Mouse (Mus musculus): ENCODE data around the gene 4930432M17Rik. TPM values are rescaled to one million over a fixed set of nuclear protein-coding genes. Genes with fewer than 3 reads are reported as not detected.

4930432M17Rik gene
- polyA plus RNA-seq, 1 experiment, result not detected

DNA sequence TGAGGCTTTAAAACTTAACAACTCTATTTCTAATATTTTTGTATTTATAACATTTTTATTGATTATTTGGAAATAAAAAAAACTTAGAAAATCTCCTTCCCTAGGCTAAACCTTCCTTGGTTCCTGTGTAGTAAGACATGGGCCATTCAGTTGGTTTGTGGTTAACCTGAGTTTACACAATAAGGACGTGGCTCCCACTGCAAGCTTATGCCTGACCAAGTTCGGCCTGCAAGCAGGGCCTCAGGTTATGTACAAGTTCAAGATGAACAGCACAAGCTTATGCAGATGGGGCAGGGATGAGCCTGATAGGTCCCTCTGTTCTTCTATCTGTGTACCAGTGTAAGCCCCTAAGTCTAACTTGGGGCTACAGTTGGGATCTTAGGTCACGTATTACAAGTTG is 19.1 kb downstream of the 4930432M17Rik start:
- Histone ChIP-seq H3K27ac (ENCODE audit: control insufficient read depth, insufficient read depth, low read depth, low read length, poor library complexity) (no peak overlapping the region), H3K4me3 (replicated peaks; ENCODE audit: control insufficient read depth, low read depth, low read length) (no peak overlapping the region), H3K4me1 (ENCODE audit: control insufficient read depth, insufficient read depth, low read length) (peaks cover 6% of the 10 kb centered on the region; the same call in 1 of the 2 replicates)
- WGBS, result 25% methylated on average over 3 of the region's 3 CpGs
- TF ChIP-seq POLR2A (IDR thresholded peaks at IDR 0.05; ENCODE audit: borderline replicate concordance, control insufficient read depth, low read depth, low read length) (no peak), CTCF (IDR thresholded peaks at IDR 0.05; ENCODE audit: control insufficient read depth, insufficient read depth, low read length) (no peak)

DNA sequence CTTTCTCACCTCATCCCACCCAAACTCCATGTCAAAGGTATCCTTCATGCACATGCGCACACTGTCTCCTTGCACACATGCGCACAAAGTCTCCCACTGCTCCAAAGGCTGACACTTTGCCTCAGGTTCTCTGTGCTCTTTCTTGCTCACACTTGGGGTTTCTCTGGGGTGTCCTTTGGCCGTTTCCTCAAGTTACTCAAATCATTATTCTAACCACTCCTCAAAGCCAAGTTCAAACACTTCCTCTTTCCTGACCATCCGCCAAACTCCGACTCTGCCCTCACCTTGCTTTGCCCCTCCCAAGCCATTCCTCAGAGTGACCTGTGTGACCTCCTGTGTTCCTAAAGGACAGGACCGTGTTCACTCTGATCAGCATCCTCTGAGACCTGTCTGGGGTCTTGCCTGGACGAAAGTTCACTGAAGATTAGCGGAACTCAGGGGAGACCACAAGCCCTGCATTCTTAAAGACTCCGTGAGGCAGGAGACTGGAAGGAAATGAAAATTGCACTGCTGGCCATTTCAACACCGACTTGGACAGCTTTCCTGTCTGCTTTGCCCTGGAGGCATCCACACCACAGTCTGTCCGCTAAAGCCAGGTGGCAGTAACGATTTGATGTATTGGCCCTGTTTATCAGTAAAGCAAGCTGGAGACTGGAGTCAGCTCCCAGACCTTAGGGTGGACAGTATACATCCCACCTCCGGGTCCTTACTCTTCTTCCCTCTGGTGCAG is 22.6 kb downstream of the 4930432M17Rik start:
- Histone ChIP-seq H3K27ac (ENCODE audit: control insufficient read depth, insufficient read depth, low read depth, low read length, poor library complexity) (peak overlapping the region; percentile 66), H3K4me3 (replicated peaks; ENCODE audit: control insufficient read depth, low read depth, low read length) (peak overlapping the region; percentile 42), H3K4me1 (ENCODE audit: control insufficient read depth, insufficient read depth, low read length) (peaks cover 9% of the 10 kb centered on the region; the same call in 1 of the 2 replicates)
- 15% methylated on average over 13 of the region's 13 CpGs for WGBS
- TF ChIP-seq POLR2A (IDR thresholded peaks at IDR 0.05; ENCODE audit: borderline replicate concordance, control insufficient read depth, low read depth, low read length) (no peak), CTCF (IDR thresholded peaks at IDR 0.05; ENCODE audit: control insufficient read depth, insufficient read depth, low read length) (no peak)

DNA sequence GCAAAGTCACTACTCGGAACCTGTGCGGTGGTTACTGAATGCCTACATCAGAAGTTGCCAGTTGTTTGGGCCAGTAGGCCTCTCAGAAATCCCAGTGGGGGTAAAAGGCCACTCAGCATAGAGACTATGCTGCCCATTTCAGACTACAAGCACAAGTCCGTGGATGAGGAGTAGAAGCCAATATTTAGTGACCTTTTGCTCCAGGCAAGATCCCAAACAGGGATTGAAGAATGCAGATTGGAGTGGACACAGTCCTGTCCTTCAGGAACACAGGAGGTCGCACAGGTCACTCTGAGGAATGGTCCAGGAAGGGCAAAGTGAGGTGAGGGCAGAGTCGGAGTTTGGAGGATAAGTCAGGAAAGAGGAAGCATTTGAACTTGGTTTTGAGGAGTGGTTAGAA is 23.2 kb downstream of the 4930432M17Rik start:
- Histone ChIP-seq H3K4me3 (replicated peaks; ENCODE audit: control insufficient read depth, low read depth, low read length) (no peak overlapping the region), H3K4me1 (ENCODE audit: control insufficient read depth, insufficient read depth, low read length) (peaks cover 9% of the 10 kb centered on the region; the same call in 1 of the 2 replicates), H3K27ac (ENCODE audit: control insufficient read depth, insufficient read depth, low read depth, low read length, poor library complexity) (peak overlapping the region; percentile 66)
- WGBS, result 35% methylated on average over 5 of the region's 5 CpGs
- TF ChIP-seq CTCF (IDR thresholded peaks at IDR 0.05; ENCODE audit: control insufficient read depth, insufficient read depth, low read length) (0 out of 2 replicates have a peak, but pooled peaks have one; percentile 4), POLR2A (IDR thresholded peaks at IDR 0.05; ENCODE audit: borderline replicate concordance, control insufficient read depth, low read depth, low read length) (no peak)

DNA sequence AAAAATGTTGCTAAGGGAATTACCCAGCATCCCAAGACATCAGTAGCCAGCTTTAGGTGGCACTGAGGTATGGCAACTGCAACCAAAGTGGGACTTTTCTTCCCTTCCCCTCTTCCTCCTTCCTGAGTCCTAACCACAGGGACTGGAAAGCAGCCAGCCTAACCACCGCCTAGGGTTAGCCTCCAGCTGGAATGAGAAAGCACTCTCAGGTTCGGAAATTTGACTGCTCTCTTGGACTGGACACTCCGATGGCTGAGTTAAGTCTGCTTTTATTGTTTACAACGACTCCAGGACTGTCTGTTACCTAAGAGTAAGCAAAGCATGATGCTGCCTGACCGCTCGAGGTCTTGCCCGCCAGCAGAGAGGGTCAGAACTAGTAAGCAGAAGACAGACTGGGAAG is 26.6 kb downstream of the 4930432M17Rik start:
- no peak overlapping the region for H3K27ac ChIP-seq (ENCODE audit: control insufficient read depth, insufficient read depth, low read depth, low read length, poor library complexity)
- H3K4me1 ChIP-seq (ENCODE audit: control insufficient read depth, insufficient read depth, low read length), result peaks cover 6% of the 10 kb centered on the region; the same call in 1 of the 2 replicates
- TF ChIP-seq CTCF (IDR thresholded peaks at IDR 0.05; ENCODE audit: control insufficient read depth, insufficient read depth, low read length) (no peak), POLR2A (IDR thresholded peaks at IDR 0.05; ENCODE audit: borderline replicate concordance, control insufficient read depth, low read depth, low read length) (no peak)
- WGBS, result 14% methylated on average over 7 of the region's 7 CpGs
- H3K4me3 ChIP-seq (replicated peaks; ENCODE audit: control insufficient read depth, low read depth, low read length), result no peak overlapping the region

DNA sequence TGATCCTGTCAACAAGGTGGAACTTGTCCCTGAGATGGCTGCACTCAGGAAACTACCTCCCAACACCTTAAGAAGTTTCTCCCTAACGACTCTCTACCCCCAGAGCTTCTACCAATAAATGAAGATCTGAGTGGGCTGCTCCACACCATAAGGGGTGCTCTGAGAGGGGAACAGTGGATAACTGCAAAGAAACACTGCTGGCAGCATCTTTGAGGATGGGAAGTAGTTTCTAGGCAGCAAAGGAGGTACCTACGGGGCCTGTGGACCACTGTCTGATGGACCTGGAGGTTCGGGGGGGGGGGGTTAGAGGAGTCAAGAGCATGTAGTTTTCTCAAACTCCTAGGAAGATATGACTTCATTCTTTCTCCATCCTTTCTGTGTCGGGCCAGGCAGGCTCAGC is 28.8 kb downstream of the 4930432M17Rik start:
- no peak overlapping the region for H3K27ac ChIP-seq (ENCODE audit: control insufficient read depth, insufficient read depth, low read depth, low read length, poor library complexity)
- TF ChIP-seq CTCF (IDR thresholded peaks at IDR 0.05; ENCODE audit: control insufficient read depth, insufficient read depth, low read length) (no peak), POLR2A (IDR thresholded peaks at IDR 0.05; ENCODE audit: borderline replicate concordance, control insufficient read depth, low read depth, low read length) (no peak)
- H3K4me1 ChIP-seq (ENCODE audit: control insufficient read depth, insufficient read depth, low read length), result peaks cover 4% of the 10 kb centered on the region
- H3K4me3 ChIP-seq (replicated peaks; ENCODE audit: control insufficient read depth, low read depth, low read length), result no peak overlapping the region
- WGBS, result 78% methylated on average over 4 of the region's 4 CpGs

DNA sequence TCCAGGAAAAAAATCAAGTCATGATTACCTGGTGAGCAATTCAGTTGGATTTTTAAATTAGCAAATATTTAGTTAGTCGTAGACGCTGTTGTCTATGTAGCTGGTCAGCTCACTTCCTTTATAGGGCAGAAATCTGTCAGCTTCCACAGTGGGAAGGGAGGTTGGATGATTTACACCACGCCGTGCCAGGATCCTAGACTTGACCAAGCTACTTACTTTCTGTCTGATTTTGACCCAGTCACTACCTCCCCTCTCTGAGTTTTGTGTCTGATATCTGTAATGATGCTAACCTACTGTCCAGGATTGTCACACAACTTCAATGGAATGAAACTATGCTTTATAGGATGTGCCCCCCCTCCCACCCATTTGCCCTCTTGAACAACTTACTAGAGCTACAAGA is 29.3 kb downstream of the 4930432M17Rik start:
- 79% methylated on average over 4 of the region's 4 CpGs for WGBS
- TF ChIP-seq CTCF (IDR thresholded peaks at IDR 0.05; ENCODE audit: control insufficient read depth, insufficient read depth, low read length) (no peak), POLR2A (IDR thresholded peaks at IDR 0.05; ENCODE audit: borderline replicate concordance, control insufficient read depth, low read depth, low read length) (no peak)
- no peak overlapping the region for H3K4me3 ChIP-seq (replicated peaks; ENCODE audit: control insufficient read depth, low read depth, low read length)
- H3K4me1 ChIP-seq (ENCODE audit: control insufficient read depth, insufficient read depth, low read length), result peaks cover 4% of the 10 kb centered on the region
- no peak overlapping the region for H3K27ac ChIP-seq (ENCODE audit: control insufficient read depth, insufficient read depth, low read depth, low read length, poor library complexity)

DNA sequence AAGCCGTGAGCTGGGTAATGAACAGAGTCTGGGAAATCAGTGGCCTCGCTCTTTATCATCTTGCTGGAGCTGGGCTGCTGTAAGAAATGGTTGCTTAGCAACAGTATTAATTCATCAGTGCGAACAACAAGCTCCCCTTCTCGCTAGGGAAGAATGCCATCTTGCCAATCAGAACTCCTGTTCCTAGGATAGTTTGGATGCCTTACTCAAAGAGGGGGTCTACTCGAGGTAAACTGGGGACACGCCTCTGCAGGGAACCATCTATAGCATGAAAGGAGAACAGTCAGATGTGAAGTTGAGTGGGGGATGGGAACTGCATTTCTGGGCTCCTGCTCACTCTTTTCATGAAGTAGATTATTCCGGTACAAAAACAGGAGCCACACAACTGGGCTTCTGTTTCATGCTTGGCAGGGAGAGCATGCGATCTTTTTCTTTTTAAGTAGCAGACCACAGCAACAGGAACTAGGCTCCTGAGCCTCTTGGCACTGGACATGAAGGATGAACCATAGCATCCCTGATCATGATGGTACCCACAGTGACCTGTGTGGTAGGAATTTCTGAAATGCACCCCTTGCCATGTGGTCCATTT is 29.9 kb downstream of the 4930432M17Rik start:
- 76% methylated on average over 8 of the region's 8 CpGs for WGBS
- no peak overlapping the region for H3K27ac ChIP-seq (ENCODE audit: control insufficient read depth, insufficient read depth, low read depth, low read length, poor library complexity)
- TF ChIP-seq CTCF (IDR thresholded peaks at IDR 0.05; ENCODE audit: control insufficient read depth, insufficient read depth, low read length) (no peak), POLR2A (IDR thresholded peaks at IDR 0.05; ENCODE audit: borderline replicate concordance, control insufficient read depth, low read depth, low read length) (no peak)
- H3K4me3 ChIP-seq (replicated peaks; ENCODE audit: control insufficient read depth, low read depth, low read length), result no peak overlapping the region
- peaks cover 4% of the 10 kb centered on the region for H3K4me1 ChIP-seq (ENCODE audit: control insufficient read depth, insufficient read depth, low read length)

DNA sequence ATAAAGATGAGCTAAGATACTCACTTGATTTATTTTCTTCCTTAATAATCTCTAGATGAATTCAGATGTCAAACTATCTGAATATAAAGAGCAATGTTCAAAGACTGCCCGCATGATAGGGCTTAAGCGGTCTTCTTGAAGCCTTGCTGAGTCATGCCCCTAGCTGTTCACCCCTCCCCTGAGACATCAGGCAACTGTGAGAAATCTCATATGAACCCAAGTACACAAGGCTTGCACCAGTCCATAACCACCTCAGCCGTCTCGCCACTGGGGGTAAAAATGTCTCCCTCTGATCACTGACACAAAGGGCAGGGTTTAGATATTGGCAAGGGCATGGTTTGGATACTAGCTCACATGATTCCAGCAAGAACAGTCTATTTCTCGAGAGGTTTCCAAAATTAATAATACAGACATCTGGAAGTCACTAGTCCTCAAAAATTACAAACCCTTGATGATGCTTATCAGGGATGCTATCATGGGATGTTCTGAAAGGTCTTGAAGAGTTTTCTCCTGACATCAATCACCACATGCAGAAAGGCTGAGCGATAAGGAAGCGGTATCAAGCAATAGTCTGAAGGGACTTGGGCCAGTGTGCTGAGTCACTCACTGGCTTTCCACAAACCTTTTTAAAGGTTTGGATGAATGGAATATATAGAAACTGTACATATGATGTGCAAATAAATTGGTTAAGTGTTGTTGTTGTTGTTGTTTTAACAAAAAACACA is 32.8 kb downstream of the 4930432M17Rik start:
- TF ChIP-seq CTCF (IDR thresholded peaks at IDR 0.05; ENCODE audit: control insufficient read depth, insufficient read depth, low read length), result no peak
- no peak for TF ChIP-seq POLR2A (IDR thresholded peaks at IDR 0.05; ENCODE audit: borderline replicate concordance, control insufficient read depth, low read depth, low read length)
- WGBS, result 28% methylated on average over 7 of the region's 7 CpGs
- Histone ChIP-seq H3K4me1 (ENCODE audit: control insufficient read depth, insufficient read depth, low read length) (peaks cover 1% of the 10 kb centered on the region), H3K4me3 (replicated peaks; ENCODE audit: control insufficient read depth, low read depth, low read length) (no peak overlapping the region), H3K27ac (ENCODE audit: control insufficient read depth, insufficient read depth, low read depth, low read length, poor library complexity) (no peak overlapping the region)
